Mouse (Mus musculus) intestine, embryonic 15.5 days (tissue): ENCODE measurements around the gene Cpsf7. TPM values are rescaled to one million over a fixed set of nuclear protein-coding genes. Genes with fewer than 3 reads are reported as not detected.

Experiments
- ATAC-seq: fragments of 200-750 bp; cut with Nextera tagmentation; 2 replicates; pipeline ENCODE4 v1.8.0; 2017; ENCODE audit warnings: moderate TSS enrichment, moderate library complexity
- H3K27ac ChIP-seq: fragments of 300-500 bp; sonication (generic); 2 replicates; pipeline ENCODE4 v1.5.1; 2015; ENCODE audit warnings: mild to moderate bottlenecking, inconsistent platforms
- H3K27me3 ChIP-seq: fragments of 300-500 bp; sonication (generic); replicated peaks from 2 replicates; pipeline ENCODE4 v1.6.1; 2015; ENCODE audit warnings: inconsistent platforms
- H3K36me3 ChIP-seq: fragments of 300-500 bp; sonication (generic); 2 replicates; pipeline ENCODE4 v1.6.1; 2015; ENCODE audit warnings: inconsistent platforms
- H3K4me1 ChIP-seq: fragments of 300-500 bp; sonication (generic); replicated peaks from 2 replicates; pipeline ENCODE4 v1.6.1; 2015; ENCODE audit warnings: inconsistent platforms
- H3K4me2 ChIP-seq: fragments of 300-500 bp; sonication (generic); replicated peaks from 2 replicates; pipeline ENCODE4 v1.6.1; 2015; ENCODE audit warnings: mild to moderate bottlenecking, inconsistent platforms
- H3K4me3 ChIP-seq: fragments of 300-500 bp; sonication (generic); replicated peaks from 2 replicates; pipeline ENCODE4 v1.5.1; 2015; ENCODE audit warnings: inconsistent platforms
- H3K9ac ChIP-seq: fragments of 300-500 bp; sonication (generic); 2 replicates; pipeline ENCODE4 v1.6.1; 2015; ENCODE audit warnings: inconsistent platforms
- H3K9me3 ChIP-seq: fragments of 300-500 bp; sonication (generic); 2 replicates; pipeline ENCODE4 v1.6.1; 2016; ENCODE audit warnings: inconsistent platforms
- WGBS: fragments of 180-500 bp; shearing (Covaris S2); methylation state at CpG from one replicate; pipeline ENCODE4 v1.1.7; 2015; 5-methylcytosine and 5-hydroxymethylcytosine counted together
- polyA plus RNA-seq: library from polyadenylated mRNA; unstranded; fragments of >200 nt; fragmentation: Nextera tagmentation; extraction: Ambion mirVana; gene quantifications from 2 replicates; pipeline ENCODE4 v1.2.1, GENCODE M21; 2015

Gene Cpsf7
- polyA plus RNA-seq, 1 experiment from 2014 or later, result 36.3 TPM

- Histone ChIP-seq H3K27ac (no peak overlapping the region), H3K27me3 (no peaks in the 10 kb centered on the region), H3K4me2 (no peak overlapping the region), H3K4me3 (no peak overlapping the region), H3K36me3 (peaks cover 13% of the 10 kb centered on the region), H3K4me1 (no peaks in the 10 kb centered on the region), H3K9ac (no peak overlapping the region), H3K9me3 (no peaks in the 10 kb centered on the region)
- 85% methylated on average over 6 of the region's 6 CpGs for WGBS
- no peak for ATAC-seq
Observed at GRCm38 (mm10) chr19:10591659-10592377, 66.8 kb downstream of the Cpsf7 start.

Other genes with a start within 250 kb of the Cpsf7 start
- gene Dagla, start 220.4 kb upstream of the Cpsf7 start, polyA plus RNA-seq, result 3.5 and 3.6 TPM in 2 replicates
- 1.7 and 3.1 TPM in 2 replicates for gene Syt7, start 136.2 kb upstream of the Cpsf7 start, polyA plus RNA-seq
- gene Lrrc10b, start 67.8 kb upstream of the Cpsf7 start, polyA plus RNA-seq, result 0.56 and 0.62 TPM in 2 replicates
- gene Ppp1r32, start 42.3 kb upstream of the Cpsf7 start, polyA plus RNA-seq, result 0.68 and 1.4 TPM in 2 replicates
- gene Sdhaf2, start 876 bp downstream of the Cpsf7 start, polyA plus RNA-seq, result 57.2 and 58.3 TPM in 2 replicates
- 34.5 and 34.9 TPM in 2 replicates for gene Tmem216, start 31.0 kb downstream of the Cpsf7 start, polyA plus RNA-seq
- gene Cyb561a3, start 51.9 kb downstream of the Cpsf7 start, polyA plus RNA-seq, result 17.0 and 19.2 TPM in 2 replicates
- 26.8 and 28.5 TPM in 2 replicates for gene Tmem138, start 52.1 kb downstream of the Cpsf7 start, polyA plus RNA-seq
- gene Ddb1, start 80.1 kb downstream of the Cpsf7 start, polyA plus RNA-seq, result 278 and 283 TPM in 2 replicates
- 36.3 and 45.5 TPM in 2 replicates for gene Tkfc, start 80.4 kb downstream of the Cpsf7 start, polyA plus RNA-seq
- gene Vwce, start 108.9 kb downstream of the Cpsf7 start, polyA plus RNA-seq, result 3.4 and 4.8 TPM in 2 replicates
- 0.39 and 0.61 TPM in 2 replicates for gene Pga5, start 152.8 kb downstream of the Cpsf7 start, polyA plus RNA-seq
- 28.1 and 28.7 TPM in 2 replicates for gene Vps37c, start 163.5 kb downstream of the Cpsf7 start, polyA plus RNA-seq
- 0.10 and 0.13 TPM in 2 replicates for gene Cd5, start 213.7 kb downstream of the Cpsf7 start, polyA plus RNA-seq